Mouse (Mus musculus) testis, adult 2 months (tissue): ENCODE results near the gene Krtap10-10.

ENCODE experiments used
- CTCF ChIP-seq: fragments of 200-500 bp; IDR thresholded peaks from 2 replicates; pipeline ENCODE4 v1.5.1; 2012; ENCODE audit warnings: low read depth, mild to moderate bottlenecking, inconsistent platforms, low read length, moderate library complexity; ENCODE audit not compliant: control insufficient read depth, insufficient read depth, insufficient replicate concordance
- POLR2A ChIP-seq: fragments of 200-500 bp; IDR thresholded peaks from 2 replicates; pipeline ENCODE4 v1.6.1; 2012; ENCODE audit warnings: low read depth, mild to moderate bottlenecking, inconsistent platforms, low read length, moderate library complexity; ENCODE audit not compliant: control insufficient read depth

DNA sequence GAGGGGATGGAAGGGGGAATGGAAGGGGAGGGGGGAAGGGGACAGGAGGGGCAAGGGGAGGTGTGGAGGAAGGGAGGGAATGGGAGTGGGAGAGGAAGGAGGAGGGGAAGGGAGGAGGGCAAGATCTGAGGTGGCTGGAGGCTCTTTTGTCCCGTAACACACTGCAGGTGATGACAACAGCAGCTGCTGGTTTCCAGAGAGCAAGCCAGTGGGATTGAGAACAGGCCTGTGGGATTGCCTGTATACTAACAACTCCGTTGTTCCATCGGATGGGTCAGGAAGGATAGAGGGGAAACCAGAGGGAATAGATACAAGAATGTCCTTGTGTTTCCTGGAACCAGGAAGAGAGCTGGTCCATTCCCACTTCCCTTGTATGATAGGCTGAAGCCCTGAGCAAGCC lies 38.1 kb upstream of the Krtap10-10 start:
- TF ChIP-seq CTCF = no peak
- no peak for TF ChIP-seq POLR2A
